28 mouse cellular contexts compared by ENCODE assay signal in genomic region chr5:4036686-4037085, GRCm38 (mm10).
DNase-seq lines count a peak whose midpoint lies in the region; ATAC-seq and TF ChIP-seq lines count a peak whose summit lies in the region.
"Had no signal": no experiment of that assay in that cellular context is flagged by ENCODE, and none has a peak within 500 bp of the region (broad histone marks: within the 10 kb centered on the region; RNA-seq: fewer than 3 reads in every experiment).

No protein-coding gene starts in this region.

- H3K27me3 ChIP-seq in midbrain, embryonic 11.5 days (ENCODE audit: control insufficient read depth, insufficient read depth, low read length), result no peaks in the 10 kb centered on the region
- H3K27me3 ChIP-seq in midbrain, embryonic 13.5 days, result no peaks in the 10 kb centered on the region
- no peaks in the 10 kb centered on the region for H3K27me3 ChIP-seq in stomach, postnatal 0 days (ENCODE audit: control insufficient read depth, insufficient read depth, low read length)
- no peaks in the 10 kb centered on the region for H3K27me3 ChIP-seq in heart, embryonic 12.5 days (replicated peaks)
- H3K27me3 ChIP-seq: embryonic facial prominence, embryonic 13.5 days; forebrain, embryonic 15.5 days; limb, embryonic 13.5 days; liver, embryonic 13.5 days; neural tube, embryonic 13.5 days; stomach, embryonic 15.5 days had no signal

- H3K4me2 ChIP-seq in midbrain, embryonic 11.5 days, result no peak overlapping the region
- H3K4me2 ChIP-seq in midbrain, embryonic 13.5 days (replicated peaks), result no peak overlapping the region
- H3K4me2 ChIP-seq in stomach, postnatal 0 days (replicated peaks; ENCODE audit: low read depth), result no peak overlapping the region
- no peak overlapping the region for H3K4me2 ChIP-seq in heart, embryonic 12.5 days
- H3K4me2 ChIP-seq: embryonic facial prominence, embryonic 13.5 days; forebrain, embryonic 15.5 days; limb, embryonic 13.5 days; liver, embryonic 13.5 days; neural tube, embryonic 13.5 days; stomach, embryonic 15.5 days had no signal

- H3K9me3 ChIP-seq in midbrain, embryonic 11.5 days (ENCODE audit: control insufficient read depth, low read length), result no peaks in the 10 kb centered on the region
- no peaks in the 10 kb centered on the region for H3K9me3 ChIP-seq in midbrain, embryonic 13.5 days
- no peaks in the 10 kb centered on the region for H3K9me3 ChIP-seq in stomach, postnatal 0 days (ENCODE audit: control insufficient read depth, low read length)
- H3K9me3 ChIP-seq in heart, embryonic 12.5 days (replicated peaks), result no peaks in the 10 kb centered on the region
- H3K9me3 ChIP-seq: embryonic facial prominence, embryonic 13.5 days; forebrain, embryonic 10.5 days; forebrain, embryonic 15.5 days; limb, embryonic 13.5 days; liver, embryonic 13.5 days; midbrain, embryonic 10.5 days; neural tube, embryonic 13.5 days; stomach, embryonic 15.5 days had no signal

- TF ChIP-seq EP300 in stomach, postnatal 0 days (optimal IDR thresholded peaks at IDR 0.05), result no peak

- H3K36me3 ChIP-seq in midbrain, embryonic 11.5 days (ENCODE audit: control insufficient read depth, insufficient read depth, low read length), result peaks cover 16% of the 10 kb centered on the region; the same call in 1 of the 2 replicates
- H3K36me3 ChIP-seq in midbrain, embryonic 13.5 days, result peaks cover 71% of the 10 kb centered on the region
- H3K36me3 ChIP-seq in stomach, postnatal 0 days (ENCODE audit: control insufficient read depth, insufficient read depth, low read length), result peaks cover 13% of the 10 kb centered on the region
- peaks cover 63% of the 10 kb centered on the region for H3K36me3 ChIP-seq in heart, embryonic 12.5 days

- 92% methylated on average over 9 of the region's 9 CpGs for WGBS in midbrain, embryonic 11.5 days
- 96% methylated on average over 9 of the region's 9 CpGs for WGBS in midbrain, embryonic 13.5 days
- WGBS in stomach, postnatal 0 days, result 93% methylated on average over 9 of the region's 9 CpGs
- 93% methylated on average over 9 of the region's 9 CpGs for WGBS in heart, embryonic 12.5 days

- no peak overlapping the region for H3K4me3 ChIP-seq in midbrain, embryonic 11.5 days (ENCODE audit: low read depth, low read length)
- no peak overlapping the region for H3K4me3 ChIP-seq in midbrain, embryonic 13.5 days (replicated peaks)
- H3K4me3 ChIP-seq in stomach, postnatal 0 days (ENCODE audit: low read depth, low read length), result no peak overlapping the region
- H3K4me3 ChIP-seq in heart, embryonic 12.5 days, result no peak overlapping the region
- H3K4me3 ChIP-seq: embryonic facial prominence, embryonic 13.5 days; forebrain, embryonic 10.5 days; forebrain, embryonic 15.5 days; limb, embryonic 13.5 days; liver, embryonic 13.5 days; midbrain, embryonic 10.5 days; myocyte; neural tube, embryonic 13.5 days; stomach, embryonic 15.5 days had no signal

- no peak overlapping the region for H3K27ac ChIP-seq in midbrain, embryonic 11.5 days (ENCODE audit: low read depth, low read length)
- no peak overlapping the region for H3K27ac ChIP-seq in midbrain, embryonic 13.5 days
- no peak overlapping the region for H3K27ac ChIP-seq in stomach, postnatal 0 days (replicated peaks)
- no peak overlapping the region for H3K27ac ChIP-seq in heart, embryonic 12.5 days (ENCODE audit: poor library complexity, severe bottlenecking)
- H3K27ac ChIP-seq: embryonic facial prominence, embryonic 13.5 days; forebrain, embryonic 10.5 days; forebrain, embryonic 15.5 days; kidney, postnatal 0 days; limb, embryonic 13.5 days; liver, embryonic 13.5 days; midbrain, embryonic 10.5 days; neural tube, embryonic 13.5 days; stomach, embryonic 15.5 days had no signal

- DNase-seq in midbrain, embryonic 11.5 days (ENCODE audit: low spot score, missing footprints), result peak; percentile 77
- DNase-seq in WW6 (ENCODE audit: low read depth, low spot score), result peak; percentile 74
- DNase-seq in c-Kit-positive CD71-positive TER-119-positive erythroid progenitor cells, embryonic 14.5 days (ENCODE audit: low spot score), result peak; percentile 4
- no peak for DNase-seq in heart, adult 11 months
- DNase-seq in gastrocnemius, adult 18-20 months (ENCODE audit: low spot score), result no peak
- no peak for DNase-seq in stomach, postnatal 0 days (ENCODE audit: low spot score)
- DNase-seq: adrenal gland, postnatal 25 days; cerebellum, adult 11 months; cerebellum, adult 9-11 months; heart, postnatal 14 days; kidney, adult 2 months; kidney, postnatal 4 days; liver, embryonic 13.5 days; lung, adult 2 months; lung, postnatal 10 days; thymus, postnatal 14 days had no signal

- no peak for TF ChIP-seq CTCF in stomach, postnatal 0 days (IDR thresholded peaks at IDR 0.05; ENCODE audit: low read depth)

- ATAC-seq in midbrain, embryonic 11.5 days (ENCODE audit: low FRiP score), result no peak
- ATAC-seq in midbrain, embryonic 13.5 days, result no peak
- ATAC-seq in stomach, postnatal 0 days (ENCODE audit: low FRiP score, low TSS enrichment), result no peak
- no peak for ATAC-seq in heart, embryonic 12.5 days (ENCODE audit: insufficient number of reproducible peaks, low FRiP score)
- ATAC-seq: forebrain, embryonic 15.5 days; hindbrain, embryonic 16.5 days had no signal

- no peak overlapping the region for H3K9ac ChIP-seq in midbrain, embryonic 11.5 days (ENCODE audit: low read length)
- no peak overlapping the region for H3K9ac ChIP-seq in midbrain, embryonic 13.5 days (replicated peaks)
- no peak overlapping the region for H3K9ac ChIP-seq in stomach, postnatal 0 days (ENCODE audit: low read length)
- H3K9ac ChIP-seq in heart, embryonic 12.5 days, result no peak overlapping the region
- H3K9ac ChIP-seq: embryonic facial prominence, embryonic 13.5 days; forebrain, embryonic 15.5 days; limb, embryonic 13.5 days; liver, embryonic 13.5 days; neural tube, embryonic 13.5 days; stomach, embryonic 15.5 days had no signal

- no peaks in the 10 kb centered on the region for H3K4me1 ChIP-seq in midbrain, embryonic 11.5 days (ENCODE audit: control insufficient read depth, insufficient read depth, low read length)
- no peaks in the 10 kb centered on the region for H3K4me1 ChIP-seq in midbrain, embryonic 13.5 days (replicated peaks)
- H3K4me1 ChIP-seq in stomach, postnatal 0 days (replicated peaks; ENCODE audit: control insufficient read depth, insufficient read depth), result no peaks in the 10 kb centered on the region
- no peaks in the 10 kb centered on the region for H3K4me1 ChIP-seq in heart, embryonic 12.5 days (replicated peaks)
- H3K4me1 ChIP-seq: embryonic facial prominence, embryonic 13.5 days; forebrain, embryonic 10.5 days; forebrain, embryonic 15.5 days; limb, embryonic 13.5 days; liver, embryonic 13.5 days; midbrain, embryonic 10.5 days; neural tube, embryonic 13.5 days; stomach, embryonic 15.5 days had no signal

Comparison
In these comparisons a context has a peak if more than half of its experiments do, and no peak if none do; other contexts are left out.
1. DNase-seq: peak in midbrain, embryonic 11.5 days (single experiment), WW6 (single experiment) and c-Kit-positive CD71-positive TER-119-positive erythroid progenitor cells, embryonic 14.5 days (single experiment); none in heart, adult 11 months (single experiment), gastrocnemius, adult 18-20 months (single experiment) and stomach, postnatal 0 days (single experiment).